Mouse (Mus musculus): ENCODE measurements around the gene Pdlim5.

The Pdlim5 gene

DNA sequence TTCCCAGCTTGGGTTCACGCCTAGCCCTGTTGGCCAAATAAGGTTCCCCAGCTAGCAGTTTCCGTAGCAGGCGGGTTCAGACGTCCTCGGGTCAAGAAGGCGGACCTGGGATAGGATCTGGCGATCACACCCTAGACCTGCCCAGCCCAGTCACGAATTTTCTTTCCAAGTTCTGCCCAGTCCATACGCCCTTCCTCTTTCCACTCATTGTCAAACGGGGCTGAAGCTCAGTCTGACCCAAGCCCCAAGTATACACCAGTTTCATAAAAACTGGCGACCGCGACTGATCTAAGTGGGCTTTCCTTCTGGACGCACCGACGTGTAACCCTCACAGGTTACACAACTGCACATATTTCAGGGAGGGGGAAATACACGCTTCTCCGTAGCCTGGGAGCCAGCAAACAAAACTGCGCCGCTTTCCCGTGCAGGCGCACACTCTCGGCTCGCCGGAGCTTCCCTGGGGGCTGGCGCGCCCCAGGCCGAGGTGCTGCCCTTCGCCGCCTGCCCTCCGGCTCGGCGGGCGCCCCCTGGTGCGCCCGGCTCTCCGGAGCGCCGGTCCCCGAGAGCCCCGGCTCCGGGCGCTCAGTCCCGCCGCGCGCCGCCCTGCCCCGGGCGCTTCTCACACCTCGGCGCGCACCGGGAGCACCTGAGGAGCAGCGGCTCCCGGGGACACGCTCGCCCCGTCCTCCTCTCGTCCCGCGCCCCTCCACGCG lies 544 bp downstream of the Pdlim5 start:
- peak; percentile 79 to 81 for DNase-seq (ENCODE audit: low read depth in 1 of 2, low spot score in 2 of 2)

DNA sequence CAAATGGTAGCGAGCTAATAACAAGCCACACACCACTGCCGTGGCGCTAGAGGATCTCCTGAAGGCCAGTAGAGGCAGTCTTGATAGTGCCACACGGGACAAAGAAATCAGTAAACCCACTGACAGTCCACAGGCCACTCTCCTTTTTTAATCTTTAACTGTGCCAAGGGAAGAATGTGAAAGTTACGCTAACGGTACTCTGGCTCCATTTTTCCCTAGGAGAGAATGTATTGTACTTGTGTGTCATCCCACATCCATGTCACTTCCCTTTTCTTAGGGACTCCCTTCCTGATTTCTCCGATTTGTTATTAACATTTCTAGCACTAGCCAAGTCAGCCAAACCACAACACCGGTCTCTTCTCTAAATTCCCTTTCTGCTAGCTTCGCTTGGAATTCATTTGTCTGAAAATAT lies 1.5 kb downstream of the Pdlim5 start:
- peak; percentile 6 to 16 for DNase-seq (ENCODE audit: low read depth in 1 of 2, low spot score in 2 of 2)

DNA sequence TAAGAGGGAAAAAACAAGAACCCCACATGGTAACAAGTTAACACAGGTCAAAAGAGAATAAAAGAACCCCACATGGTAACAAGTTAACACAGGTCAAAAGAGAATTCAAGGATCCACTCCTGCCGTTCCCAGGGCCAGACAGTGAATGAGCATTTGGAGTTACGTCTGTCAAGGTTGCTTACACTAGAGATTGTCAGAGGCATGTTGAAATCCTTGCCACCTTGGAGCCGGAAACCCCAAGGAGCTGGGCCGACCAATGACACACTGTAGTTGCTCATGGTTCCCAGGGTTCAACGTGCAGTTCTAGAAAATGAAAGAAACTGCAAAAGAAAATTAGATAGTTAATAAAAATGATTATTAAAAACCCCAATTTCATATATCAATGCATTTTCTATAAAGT lies 4.0 kb downstream of the Pdlim5 start:
- DNase-seq (ENCODE audit: low read depth in 1 of 2, low spot score in 2 of 2): no peak

- no peak for DNase-seq (ENCODE audit: low read depth in 1 of 2, low spot score in 2 of 2)
Observed at GRCm38 (mm10) chr3:142390288-142390687, 5.2 kb downstream of the Pdlim5 start.

DNA sequence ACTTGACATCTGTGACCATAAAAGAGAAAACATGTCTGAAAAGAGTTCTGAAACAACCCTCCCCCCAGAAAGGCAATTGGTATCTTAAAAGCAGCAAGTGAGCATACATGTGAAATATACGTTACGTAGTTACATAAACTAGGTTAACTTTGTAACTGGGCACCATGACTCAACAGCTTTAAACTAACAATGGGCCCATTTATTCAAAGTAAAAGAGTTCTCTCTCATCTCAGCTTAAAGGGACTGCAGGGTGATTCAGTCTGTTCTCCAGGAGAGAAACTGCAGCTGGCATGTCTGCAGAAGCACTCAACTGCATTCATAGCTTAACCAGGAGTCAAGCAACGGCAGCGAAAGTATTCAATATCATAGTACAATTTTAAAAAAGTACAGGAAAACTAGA lies 7.3 kb downstream of the Pdlim5 start:
- no peak for DNase-seq (ENCODE audit: low read depth in 1 of 2, low spot score in 2 of 2)

- DNase-seq (ENCODE audit: low read depth in 1 of 2, low spot score in 2 of 2): no peak
Observed at GRCm38 (mm10) chr3:142386505-142386904, 9.0 kb downstream of the Pdlim5 start.

DNA sequence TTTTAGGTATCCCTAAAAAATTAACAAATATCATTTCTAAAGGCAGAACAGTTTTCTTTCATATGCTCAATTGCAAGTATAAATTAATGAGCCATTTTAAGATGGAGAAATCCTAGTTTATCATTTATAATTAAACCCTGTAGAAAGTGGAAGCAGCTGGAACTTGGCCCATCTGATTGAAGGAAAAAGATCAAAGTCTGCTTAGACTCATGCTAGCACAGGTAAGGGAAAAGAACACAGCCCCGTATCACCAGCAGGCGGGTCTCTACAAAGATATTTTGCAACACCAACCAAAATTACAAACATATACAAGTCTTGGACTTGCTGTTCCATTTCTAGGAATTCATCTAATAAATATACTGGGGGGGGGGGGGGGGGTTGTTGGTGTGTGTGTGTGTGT lies 9.8 kb downstream of the Pdlim5 start:
- DNase-seq (ENCODE audit: low read depth in 1 of 2, low spot score in 2 of 2): no peak

DNA sequence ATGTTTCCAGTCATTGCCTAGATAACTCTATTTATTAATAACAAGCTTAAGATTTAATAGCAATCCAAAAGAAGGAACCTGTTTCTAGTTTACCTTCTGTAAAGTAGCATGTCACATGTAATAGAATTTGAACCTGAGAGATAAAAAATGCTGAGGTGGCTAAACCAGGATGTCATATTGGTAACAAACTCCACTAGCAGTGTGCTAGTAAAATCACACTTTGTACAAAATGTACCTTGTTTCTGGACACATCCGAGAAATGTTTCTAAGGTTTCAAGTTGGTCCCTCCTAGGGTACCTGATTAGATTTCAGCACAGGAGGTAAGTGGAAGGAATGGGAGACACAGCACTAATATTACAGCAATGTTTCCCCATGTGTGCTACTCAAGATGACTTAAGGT lies 18.9 kb downstream of the Pdlim5 start:
- no peak for DNase-seq (ENCODE audit: low read depth in 1 of 2, low spot score in 2 of 2)

DNA sequence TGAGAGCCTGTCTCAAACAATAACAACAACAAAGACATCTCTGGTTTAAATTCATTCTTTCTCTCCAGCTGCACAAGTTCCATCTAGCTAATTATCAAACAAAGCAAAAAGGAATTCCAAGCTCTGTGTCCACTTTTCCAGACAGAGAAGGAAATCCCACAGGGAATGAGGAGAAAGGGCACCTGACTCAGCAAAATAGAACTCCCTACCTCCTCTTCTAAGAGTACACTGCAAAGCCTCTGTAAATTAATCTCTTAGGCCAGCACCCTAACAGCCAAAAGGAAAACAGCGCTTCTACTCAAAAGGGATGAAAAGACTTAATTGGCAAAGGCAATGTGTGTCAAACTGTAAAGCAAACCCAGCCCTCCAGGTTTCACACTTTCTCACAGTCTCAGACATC lies 20.4 kb downstream of the Pdlim5 start:
- no peak for DNase-seq (ENCODE audit: low read depth in 1 of 2, low spot score in 2 of 2)

DNA sequence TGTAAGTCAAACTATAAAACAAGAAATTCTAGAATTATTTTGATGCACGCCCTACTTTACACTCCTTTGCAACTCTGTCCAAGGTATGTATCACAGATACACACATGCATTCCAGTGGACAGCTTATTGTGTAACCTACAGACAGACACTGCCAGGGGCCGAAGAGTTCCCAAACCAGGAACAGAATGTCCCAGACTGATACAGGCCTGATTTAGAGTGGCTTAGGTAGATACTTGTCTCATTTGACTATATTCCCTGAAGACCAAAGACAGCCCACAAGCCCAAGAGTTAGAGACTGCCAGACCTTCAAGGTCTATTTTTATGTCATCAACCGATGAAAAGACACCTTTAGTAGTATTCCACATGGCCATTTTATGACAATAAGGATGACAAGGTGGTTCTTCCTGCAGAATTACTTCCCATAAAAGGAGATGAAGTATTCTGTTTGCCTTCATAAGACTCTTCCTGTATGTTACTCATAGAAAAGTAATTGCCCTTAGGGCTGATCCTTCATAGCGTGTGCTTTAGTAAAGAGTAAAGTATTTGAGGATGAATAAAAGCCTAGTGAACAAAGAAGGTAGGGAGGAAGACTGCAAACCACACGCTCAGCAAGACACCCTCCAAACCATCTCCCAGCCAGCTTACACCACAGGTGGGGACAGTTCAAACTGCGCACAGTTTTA lies 22.9 kb downstream of the Pdlim5 start:
- no peak for DNase-seq (ENCODE audit: low read depth in 1 of 2, low spot score in 2 of 2)

DNA sequence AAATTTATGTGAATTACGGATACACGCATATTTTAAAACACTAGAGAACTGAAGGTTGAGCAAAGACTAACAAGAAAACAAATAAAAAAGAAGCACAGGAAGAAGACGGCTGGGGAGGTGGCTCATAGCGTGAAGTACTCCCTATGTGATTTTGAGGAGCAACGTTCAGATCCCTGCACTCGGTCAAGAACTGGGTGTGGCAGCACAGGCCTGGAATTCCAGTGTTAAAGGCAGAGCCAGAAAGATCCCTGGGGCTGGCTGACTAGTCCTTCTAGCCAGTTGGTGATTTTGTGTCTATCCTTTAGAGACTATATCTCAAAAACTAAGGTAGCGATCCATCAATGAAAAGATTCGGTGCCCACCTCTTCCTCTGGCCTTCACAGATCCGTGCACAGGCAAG lies 27.1 kb downstream of the Pdlim5 start:
- no peak for DNase-seq (ENCODE audit: low read depth in 1 of 2, low spot score in 2 of 2)

DNA sequence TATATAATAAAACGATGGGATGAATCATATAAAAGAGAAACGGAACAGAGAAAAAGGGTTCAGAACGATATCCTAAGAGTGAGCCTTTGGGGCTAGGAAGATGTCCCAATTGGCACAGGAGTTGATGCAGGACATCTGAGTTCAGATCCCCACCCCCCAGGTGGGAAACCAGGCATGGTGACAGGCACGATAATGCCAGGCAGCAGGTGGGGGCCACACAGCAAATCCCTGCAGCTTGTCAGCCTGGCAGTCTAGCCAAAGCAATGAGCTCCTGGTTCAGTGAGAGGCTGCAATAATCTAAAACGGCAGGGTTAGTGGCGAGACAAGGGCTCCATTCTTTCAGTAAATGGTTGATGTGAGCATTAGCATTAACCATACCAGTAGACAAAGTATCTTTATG lies 33.4 kb downstream of the Pdlim5 start:
- no peak for DNase-seq (ENCODE audit: low read depth in 1 of 2, low spot score in 2 of 2)

- no peak for DNase-seq (ENCODE audit: low read depth in 1 of 2, low spot score in 2 of 2)
Observed at GRCm38 (mm10) chr3:142358951-142359350, 36.5 kb downstream of the Pdlim5 start.

GRCm38 (mm10) chr3:142356661-142357060 lies 38.8 kb downstream of the Pdlim5 start:
- DNase-seq (ENCODE audit: low read depth in 1 of 2, low spot score in 2 of 2): no peak

GRCm38 (mm10) chr3:142353218-142353617 lies 42.3 kb downstream of the Pdlim5 start:
- no peak for DNase-seq (ENCODE audit: low read depth in 1 of 2, low spot score in 2 of 2)

DNA sequence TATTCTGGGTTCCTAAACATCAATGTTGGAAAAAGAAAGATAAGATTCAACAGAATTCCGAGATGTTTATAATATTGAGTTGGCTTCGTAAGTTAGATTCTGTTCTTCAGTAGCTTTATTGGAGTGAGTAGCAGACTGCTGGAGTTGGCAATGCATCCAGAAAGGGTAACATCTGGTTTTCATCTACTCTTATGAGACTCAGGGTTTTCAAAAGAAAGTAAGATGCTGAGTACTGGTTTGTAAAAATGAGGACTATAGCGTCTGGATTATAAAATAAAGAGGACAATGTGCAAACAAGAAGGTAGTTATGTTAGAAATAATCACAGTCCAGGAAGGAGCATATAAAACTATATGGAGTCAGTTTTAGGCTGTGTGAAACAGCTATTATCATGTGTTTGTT lies 45.0 kb downstream of the Pdlim5 start:
- DNase-seq (ENCODE audit: low read depth in 1 of 2, low spot score in 2 of 2): no peak

- no peak for DNase-seq (ENCODE audit: low read depth in 1 of 2, low spot score in 2 of 2)
Observed at GRCm38 (mm10) chr3:142348816-142349631, 46.5 kb downstream of the Pdlim5 start.

- DNase-seq (ENCODE audit: low read depth in 1 of 2, low spot score in 2 of 2): no peak
Observed at GRCm38 (mm10) chr3:142346261-142346660, 49.2 kb downstream of the Pdlim5 start.

- DNase-seq (ENCODE audit: low read depth in 1 of 2, low spot score in 2 of 2): no peak
Observed at GRCm38 (mm10) chr3:142345235-142346125, 50.0 kb downstream of the Pdlim5 start.

- DNase-seq (ENCODE audit: low read depth in 1 of 2, low spot score in 2 of 2): no peak
Observed at GRCm38 (mm10) chr3:142343786-142344185, 51.7 kb downstream of the Pdlim5 start.

- DNase-seq (ENCODE audit: low read depth in 1 of 2, low spot score in 2 of 2): no peak
Observed at GRCm38 (mm10) chr3:142340701-142341100, 54.8 kb downstream of the Pdlim5 start.

All from monocyte, adult 2 months (primary cell).